Mouse (Mus musculus) thymus, adult 2 months (tissue): Measurements from ENCODE around the gene Tapbpl. TPM values are rescaled to one million over a fixed set of nuclear protein-coding genes. Genes with fewer than 3 reads are reported as not detected.

ENCODE experiments used
- DNase-seq: peaks from one replicate; pipeline ENCODE4 v3.0.0; 2021
- H3K27ac ChIP-seq: fragments of 200-500 bp; 2 replicates; pipeline ENCODE4 v1.5.1; 2012; ENCODE audit warnings: low read length, control low read depth; ENCODE audit not compliant: control insufficient read depth, insufficient read depth
- H3K27me3 ChIP-seq: fragments of 200-500 bp; 2 replicates; pipeline ENCODE4 v1.6.1; 2012; ENCODE audit warnings: mild to moderate bottlenecking, low read length, moderate library complexity, mixed read lengths; ENCODE audit not compliant: control insufficient read depth, insufficient read depth
- H3K36me3 ChIP-seq: fragments of 200-500 bp; 2 replicates; pipeline ENCODE4 v1.6.1; 2012; ENCODE audit warnings: mild to moderate bottlenecking, low read length, moderate library complexity; ENCODE audit not compliant: control insufficient read depth, insufficient read depth
- H3K4me1 ChIP-seq: fragments of 200-500 bp; replicated peaks from 2 replicates; pipeline ENCODE4 v1.6.1; 2012; ENCODE audit warnings: low read length; ENCODE audit not compliant: control insufficient read depth, insufficient read depth
- H3K4me3 ChIP-seq: fragments of 200-500 bp; 2 replicates; pipeline ENCODE4 v1.5.1; 2012; ENCODE audit warnings: mild to moderate bottlenecking, low read length, control low read depth, moderate library complexity; ENCODE audit not compliant: control insufficient read depth, insufficient read depth
- CTCF ChIP-seq: fragments of 200-500 bp; IDR thresholded peaks from 2 replicates; pipeline ENCODE4 v1.5.1; 2012; ENCODE audit warnings: mild to moderate bottlenecking, control low read depth, low read length, moderate library complexity, borderline replicate concordance; ENCODE audit not compliant: control insufficient read depth, poor library complexity, insufficient read depth; ENCODE audit errors: extremely low read depth
- POLR2A ChIP-seq: fragments of 200-500 bp; IDR thresholded peaks from 2 replicates; pipeline ENCODE4 v1.6.1; 2012; ENCODE audit warnings: mild to moderate bottlenecking, low read length, control low read depth, moderate library complexity; ENCODE audit not compliant: control insufficient read depth, poor library complexity, insufficient read depth; ENCODE audit errors: extremely low read depth
- WGBS: fragments of 180-500 bp; shearing (Covaris S2); methylation state at CpG from one replicate; pipeline ENCODE4 v1.1.7; 2018; 5-methylcytosine and 5-hydroxymethylcytosine counted together
- polyA plus RNA-seq: library from polyadenylated mRNA; depleted of rRNA; stranded (reverse); fragments of >200 nt; gene quantifications from 2 replicates; pipeline ENCODE4 v1.2.3, GENCODE M21; 2012

The Tapbpl gene
- polyA plus RNA-seq, 1 experiment: 67.6 TPM

GRCm38 (mm10) chr6:125195541-125196075 lies 36.1 kb downstream of the Tapbpl start:
- H3K4me3 ChIP-seq: no peak overlapping the region
- H3K27me3 ChIP-seq: no peaks in the 10 kb centered on the region
- no peak for TF ChIP-seq CTCF
- no peak for TF ChIP-seq POLR2A
- WGBS: 92% methylated on average over 1 of the region's 1 CpGs
- H3K27ac ChIP-seq: no peak overlapping the region
- 0 out of 2 replicates have a peak, but pooled peaks cover 4% of the 10 kb centered on the region for H3K36me3 ChIP-seq
- no peak for DNase-seq
- H3K4me1 ChIP-seq: peaks cover 2% of the 10 kb centered on the region

GRCm38 (mm10) chr6:125193390-125193789 lies 38.3 kb downstream of the Tapbpl start:
- no peak for TF ChIP-seq CTCF
- TF ChIP-seq POLR2A: no peak
- 82% methylated on average over 7 of the region's 7 CpGs for WGBS
- H3K27ac ChIP-seq: no peak overlapping the region

GRCm38 (mm10) chr6:125192841-125193240 lies 38.8 kb downstream of the Tapbpl start:
- 29% methylated on average over 5 of the region's 5 CpGs for WGBS
- Histone ChIP-seq H3K4me3 (peak overlapping the region; percentile 86), H3K27ac (peak overlapping the region; percentile 86; the same call in 1 of the 2 replicates), H3K4me1 (peaks cover 2% of the 10 kb centered on the region), H3K27me3 (no peaks in the 10 kb centered on the region), H3K36me3 (peaks cover 8% of the 10 kb centered on the region; the same call in 1 of the 2 replicates)
- TF ChIP-seq CTCF (no peak), POLR2A (no peak)
- DNase-seq: no peak

More at GRCm38 (mm10) chr6:125193390-125193789, 38.3 kb downstream of the Tapbpl start:
- H3K36me3 ChIP-seq: peaks cover 5% of the 10 kb centered on the region; the same call in 1 of the 2 replicates
- peaks cover 2% of the 10 kb centered on the region for H3K4me1 ChIP-seq
- no peak overlapping the region for H3K4me3 ChIP-seq
- no peak for DNase-seq
- H3K27me3 ChIP-seq: no peaks in the 10 kb centered on the region

- peaks cover 2% of the 10 kb centered on the region for H3K4me1 ChIP-seq
- H3K36me3 ChIP-seq: peaks cover 10% of the 10 kb centered on the region
- TF ChIP-seq POLR2A (no peak; the same call in 1 of the 2 replicates), CTCF (no peak)
- peak overlapping the region; percentile 86 for H3K4me3 ChIP-seq
- H3K27me3 ChIP-seq: no peaks in the 10 kb centered on the region
- peak; percentile 87 for DNase-seq
- peak overlapping the region; percentile 86 for H3K27ac ChIP-seq
- under 1% methylated on average over 34 of the region's 34 CpGs for WGBS
Measured at GRCm38 (mm10) chr6:125192016-125192714, 39.5 kb downstream of the Tapbpl start.

GRCm38 (mm10) chr6:125191332-125192015 lies 40.2 kb downstream of the Tapbpl start, which contains the start of the genes Ncapd2 and Mrpl51:
Gene Ncapd2 (minus strand): TSS chr6:125191701.
Gene Mrpl51 (plus strand): TSS chr6:125191801.
- Histone ChIP-seq H3K27me3 (no peaks in the 10 kb centered on the region), H3K36me3 (peaks cover 17% of the 10 kb centered on the region), H3K27ac (peak within 1 kb of the TSS; percentile 86), H3K4me1 (peaks cover 2% of the 10 kb centered on the region), H3K4me3 (peak within 1 kb of the TSS; percentile 86)
- peak; percentile 96 for DNase-seq
- under 1% methylated on average over 54 of the region's 54 CpGs for WGBS
- TF ChIP-seq POLR2A (0 out of 2 replicates have a peak, but pooled peaks have one; percentile 19), CTCF (peak; percentile 57; the same call in 1 of the 2 replicates)

- Histone ChIP-seq H3K27me3 (no peaks in the 10 kb centered on the region), H3K27ac (no peak overlapping the region), H3K4me3 (no peak overlapping the region), H3K36me3 (peaks cover 24% of the 10 kb centered on the region), H3K4me1 (peaks cover 2% of the 10 kb centered on the region)
- no peak for DNase-seq
- TF ChIP-seq CTCF (no peak), POLR2A (no peak)
Measured at GRCm38 (mm10) chr6:125190816-125191215, 40.8 kb downstream of the Tapbpl start.
